Mouse (Mus musculus): ENCODE results near the gene Ptprm. TPM values are rescaled to one million over a fixed set of nuclear protein-coding genes. Genes with fewer than 3 reads are reported as not detected.

The Ptprm gene
- polyA plus RNA-seq, 2 experiments = 15.8 to 21.8 TPM

DNA sequence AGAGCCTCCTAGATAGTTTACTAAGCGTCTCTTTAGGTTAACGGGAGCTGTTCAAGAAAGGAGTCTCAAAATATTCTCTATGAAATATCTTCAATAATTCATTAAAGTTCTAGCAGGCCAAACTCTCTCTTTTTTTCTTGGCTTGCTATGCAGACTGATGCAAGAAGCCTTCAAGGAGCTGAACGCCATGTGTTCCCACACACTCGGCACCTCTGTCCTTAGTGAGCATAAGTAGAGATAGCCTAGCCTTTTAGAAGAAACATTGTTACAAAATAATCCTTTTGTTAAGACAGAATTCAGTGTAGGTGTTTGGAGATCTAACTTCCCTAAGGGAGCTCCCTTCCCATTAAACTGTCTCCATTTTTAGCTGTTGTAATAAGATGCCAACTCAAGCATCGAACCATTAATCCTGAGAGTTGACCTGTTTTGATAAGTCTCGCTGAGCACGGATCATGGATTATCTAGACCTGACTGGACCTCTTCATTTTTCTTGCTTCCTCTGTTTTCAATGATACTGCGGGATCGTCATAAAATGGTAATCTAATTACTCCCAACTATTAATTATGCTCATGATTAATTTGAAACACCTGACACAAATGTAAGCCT is 85.7 kb downstream of the Ptprm start:
- ATAC-seq (ENCODE audit: low FRiP score, low read depth) (no peak), DNase-seq (ENCODE audit: low spot score) (no peak)
- 79% methylated on average over 9 of the region's 9 CpGs for WGBS
- Histone ChIP-seq H3K4me3 (replicated peaks; ENCODE audit: low read length) (no peak overlapping the region), H3K27ac (replicated peaks; ENCODE audit: low read depth, low read length) (no peak overlapping the region), H3K36me3 (ENCODE audit: control insufficient read depth, insufficient read depth, low read length) (no peaks in the 10 kb centered on the region), H3K27me3 (ENCODE audit: control insufficient read depth, insufficient read depth, low read length) (no peaks in the 10 kb centered on the region), H3K4me1 (ENCODE audit: control insufficient read depth, insufficient read depth, low read length) (no peaks in the 10 kb centered on the region), H3K4me2 (replicated peaks; ENCODE audit: low read depth, low read length, severe bottlenecking) (no peak overlapping the region), H3K9ac (ENCODE audit: low read depth, low read length, severe bottlenecking) (no peak overlapping the region), H3K9me3 (ENCODE audit: control insufficient read depth, low read length) (no peaks in the 10 kb centered on the region)
- no peak for TF ChIP-seq POLR2A (IDR thresholded peaks at IDR 0.05; ENCODE audit: borderline replicate concordance, extremely low read depth, insufficient read depth, insufficient read length)

DNA sequence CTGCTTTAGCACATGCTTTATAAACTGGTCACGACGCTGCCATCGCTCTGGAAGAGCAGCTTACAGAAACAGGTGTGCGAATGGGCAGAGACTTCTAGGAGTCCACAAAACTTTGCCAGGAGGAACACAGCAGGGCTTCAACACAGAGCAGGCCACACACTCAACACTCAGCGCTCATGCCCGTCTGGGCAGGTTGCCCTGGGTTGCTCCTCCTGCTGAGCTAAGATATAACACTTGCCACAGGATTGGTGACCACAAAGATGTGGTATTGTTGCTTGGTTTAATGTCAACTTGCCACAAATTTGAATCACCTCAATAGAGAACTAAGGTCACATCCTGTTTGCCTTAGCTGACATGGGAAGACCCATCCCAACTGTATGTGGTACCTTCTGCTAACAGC is 88.0 kb downstream of the Ptprm start:
- TF ChIP-seq POLR2A (IDR thresholded peaks at IDR 0.05; ENCODE audit: borderline replicate concordance, extremely low read depth, insufficient read depth, insufficient read length) = no peak
- no peak overlapping the region for H3K27ac ChIP-seq (replicated peaks; ENCODE audit: low read depth, low read length)
- no peaks in the 10 kb centered on the region for H3K9me3 ChIP-seq (ENCODE audit: control insufficient read depth, low read length)
- H3K27me3 ChIP-seq (ENCODE audit: control insufficient read depth, insufficient read depth, low read length) = no peaks in the 10 kb centered on the region
- H3K9ac ChIP-seq (ENCODE audit: low read depth, low read length, severe bottlenecking) = no peak overlapping the region
- H3K4me2 ChIP-seq (replicated peaks; ENCODE audit: low read depth, low read length, severe bottlenecking) = no peak overlapping the region
- no peak for DNase-seq (ENCODE audit: low spot score)
- no peaks in the 10 kb centered on the region for H3K4me1 ChIP-seq (ENCODE audit: control insufficient read depth, insufficient read depth, low read length)
- WGBS = 92% methylated on average over 6 of the region's 6 CpGs
- no peak overlapping the region for H3K4me3 ChIP-seq (replicated peaks; ENCODE audit: low read length)
- ATAC-seq (ENCODE audit: low FRiP score, low read depth) = no peak
- no peaks in the 10 kb centered on the region for H3K36me3 ChIP-seq (ENCODE audit: control insufficient read depth, insufficient read depth, low read length)

DNA sequence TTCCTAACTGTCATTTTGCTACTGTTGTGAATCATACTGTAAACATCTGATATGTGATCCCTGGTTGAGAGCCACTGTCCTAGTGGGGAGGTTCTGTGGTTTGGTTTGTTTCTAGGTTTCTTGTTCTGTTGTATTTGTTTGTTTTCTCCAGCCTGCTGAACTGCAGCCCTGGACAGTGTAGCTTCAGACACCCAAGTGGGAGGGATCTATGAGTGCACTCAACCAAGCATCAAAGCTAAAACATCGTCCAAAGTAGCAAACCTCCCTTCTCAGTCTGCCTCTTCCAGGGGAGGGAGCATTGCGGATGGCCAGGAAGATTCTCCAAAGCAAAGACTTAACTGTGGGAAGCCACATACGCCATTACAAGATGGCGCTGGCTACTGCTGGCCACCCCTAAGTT is 88.7 kb downstream of the Ptprm start:
- WGBS = 91% methylated on average over 4 of the region's 4 CpGs
- no peak overlapping the region for H3K27ac ChIP-seq (replicated peaks; ENCODE audit: low read depth, low read length)
- no peak overlapping the region for H3K4me3 ChIP-seq (replicated peaks; ENCODE audit: low read length)
- ATAC-seq (ENCODE audit: low FRiP score, low read depth) = no peak
- H3K4me2 ChIP-seq (replicated peaks; ENCODE audit: low read depth, low read length, severe bottlenecking) = no peak overlapping the region
- H3K27me3 ChIP-seq (ENCODE audit: control insufficient read depth, insufficient read depth, low read length) = no peaks in the 10 kb centered on the region
- TF ChIP-seq POLR2A (IDR thresholded peaks at IDR 0.05; ENCODE audit: borderline replicate concordance, extremely low read depth, insufficient read depth, insufficient read length) = no peak
- H3K9me3 ChIP-seq (ENCODE audit: control insufficient read depth, low read length) = no peaks in the 10 kb centered on the region
- DNase-seq (ENCODE audit: low spot score) = no peak
- H3K9ac ChIP-seq (ENCODE audit: low read depth, low read length, severe bottlenecking) = no peak overlapping the region
- peaks cover under 1% of the 10 kb centered on the region for H3K4me1 ChIP-seq (ENCODE audit: control insufficient read depth, insufficient read depth, low read length)
- H3K36me3 ChIP-seq (ENCODE audit: control insufficient read depth, insufficient read depth, low read length) = no peaks in the 10 kb centered on the region

DNA sequence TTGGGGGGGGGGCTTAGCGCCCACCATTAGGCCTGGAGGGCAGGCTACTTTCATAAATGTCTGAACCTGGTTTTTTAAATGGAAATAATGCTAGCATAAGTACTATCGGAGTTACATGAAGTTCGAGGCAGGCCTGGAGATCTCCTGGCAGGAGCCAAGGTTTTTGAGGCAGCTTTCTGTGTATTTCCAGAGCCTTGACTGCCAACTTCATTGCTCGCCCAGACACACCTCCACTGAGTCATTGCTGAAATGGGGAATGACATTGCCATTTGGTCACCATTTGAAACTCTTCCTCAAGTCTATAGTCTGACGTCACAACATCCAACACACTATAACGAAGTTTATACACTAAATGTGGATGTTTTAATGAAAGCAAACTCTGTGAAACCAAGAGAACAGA is 89.5 kb downstream of the Ptprm start:
- 82% methylated on average over 6 of the region's 6 CpGs for WGBS
- DNase-seq (ENCODE audit: low spot score) (no peak), ATAC-seq (ENCODE audit: low FRiP score, low read depth) (no peak)

DNA sequence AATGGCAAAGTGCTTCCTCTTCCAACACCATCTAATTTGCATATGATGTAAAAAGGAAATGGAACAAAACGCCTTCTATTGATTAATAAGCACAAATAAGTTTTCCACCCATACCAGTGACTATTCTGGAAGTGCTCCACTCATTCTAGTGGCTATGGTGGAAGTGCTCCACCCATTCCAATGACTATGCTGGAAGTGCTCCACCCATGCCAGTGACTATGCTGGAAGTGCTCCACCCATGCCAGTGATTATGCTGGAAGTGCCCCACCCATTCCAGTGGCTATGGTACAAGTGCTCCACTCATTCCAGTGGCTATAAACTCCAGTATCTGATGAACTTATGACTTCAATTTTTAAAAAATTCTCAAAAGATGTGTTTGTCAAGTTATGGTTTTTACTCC is 91.2 kb downstream of the Ptprm start:
- no peak overlapping the region for H3K4me3 ChIP-seq (replicated peaks; ENCODE audit: low read length)
- WGBS = 83% methylated on average over 1 of the region's 1 CpGs
- no peaks in the 10 kb centered on the region for H3K27me3 ChIP-seq (ENCODE audit: control insufficient read depth, insufficient read depth, low read length)
- ATAC-seq (ENCODE audit: low FRiP score, low read depth) (no peak), DNase-seq (ENCODE audit: low spot score) (no peak)
- no peaks in the 10 kb centered on the region for H3K36me3 ChIP-seq (ENCODE audit: control insufficient read depth, insufficient read depth, low read length)
- no peaks in the 10 kb centered on the region for H3K9me3 ChIP-seq (ENCODE audit: control insufficient read depth, low read length)
- H3K27ac ChIP-seq (replicated peaks; ENCODE audit: low read depth, low read length) = no peak overlapping the region
- H3K9ac ChIP-seq (ENCODE audit: low read depth, low read length, severe bottlenecking) = no peak overlapping the region
- peaks cover 8% of the 10 kb centered on the region for H3K4me1 ChIP-seq (ENCODE audit: control insufficient read depth, insufficient read depth, low read length)
- TF ChIP-seq POLR2A (IDR thresholded peaks at IDR 0.05; ENCODE audit: borderline replicate concordance, extremely low read depth, insufficient read depth, insufficient read length) = no peak
- no peak overlapping the region for H3K4me2 ChIP-seq (replicated peaks; ENCODE audit: low read depth, low read length, severe bottlenecking)

More for the DNA sequence above, 89.5 kb downstream of the Ptprm start:
- H3K9ac ChIP-seq (ENCODE audit: low read depth, low read length, severe bottlenecking) = no peak overlapping the region
- peaks cover 8% of the 10 kb centered on the region for H3K4me1 ChIP-seq (ENCODE audit: control insufficient read depth, insufficient read depth, low read length)
- H3K36me3 ChIP-seq (ENCODE audit: control insufficient read depth, insufficient read depth, low read length) = no peaks in the 10 kb centered on the region
- no peaks in the 10 kb centered on the region for H3K27me3 ChIP-seq (ENCODE audit: control insufficient read depth, insufficient read depth, low read length)
- no peak for TF ChIP-seq POLR2A (IDR thresholded peaks at IDR 0.05; ENCODE audit: borderline replicate concordance, extremely low read depth, insufficient read depth, insufficient read length)
- no peak overlapping the region for H3K27ac ChIP-seq (replicated peaks; ENCODE audit: low read depth, low read length)
- H3K9me3 ChIP-seq (ENCODE audit: control insufficient read depth, low read length) = no peaks in the 10 kb centered on the region
- no peak overlapping the region for H3K4me2 ChIP-seq (replicated peaks; ENCODE audit: low read depth, low read length, severe bottlenecking)
- H3K4me3 ChIP-seq (replicated peaks; ENCODE audit: low read length) = no peak overlapping the region

DNA sequence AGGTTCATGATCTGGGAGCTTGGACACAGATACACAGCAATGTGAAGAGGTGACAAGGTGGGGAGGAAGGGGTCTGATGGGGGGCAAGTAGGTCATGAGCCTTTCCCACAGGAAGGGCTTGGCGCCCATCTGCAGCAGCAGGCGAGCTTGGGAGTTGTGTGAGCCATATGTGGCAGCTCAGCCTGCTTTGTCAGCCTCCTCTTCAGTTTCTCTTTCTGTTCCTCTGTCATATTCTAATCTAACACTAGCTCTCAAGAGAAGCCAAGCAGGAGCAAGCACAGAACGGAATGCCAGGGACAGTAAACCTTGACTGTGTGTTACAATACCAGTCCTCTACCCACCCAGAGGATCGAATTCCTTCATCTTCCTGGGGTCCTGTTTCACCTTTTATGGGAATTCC is 94.2 kb downstream of the Ptprm start:
- H3K27ac ChIP-seq (replicated peaks; ENCODE audit: low read depth, low read length) = no peak overlapping the region
- H3K4me2 ChIP-seq (replicated peaks; ENCODE audit: low read depth, low read length, severe bottlenecking) = no peak overlapping the region
- ATAC-seq (ENCODE audit: low FRiP score, low read depth) = no peak
- no peaks in the 10 kb centered on the region for H3K36me3 ChIP-seq (ENCODE audit: control insufficient read depth, insufficient read depth, low read length)
- no peaks in the 10 kb centered on the region for H3K9me3 ChIP-seq (ENCODE audit: control insufficient read depth, low read length)
- no peak for DNase-seq (ENCODE audit: low spot score)
- H3K4me3 ChIP-seq (replicated peaks; ENCODE audit: low read length) = no peak overlapping the region
- WGBS = 60% methylated on average over 4 of the region's 4 CpGs
- peaks cover 8% of the 10 kb centered on the region for H3K4me1 ChIP-seq (ENCODE audit: control insufficient read depth, insufficient read depth, low read length)
- H3K9ac ChIP-seq (ENCODE audit: low read depth, low read length, severe bottlenecking) = no peak overlapping the region
- no peak for TF ChIP-seq POLR2A (IDR thresholded peaks at IDR 0.05; ENCODE audit: borderline replicate concordance, extremely low read depth, insufficient read depth, insufficient read length)
- H3K27me3 ChIP-seq (ENCODE audit: control insufficient read depth, insufficient read depth, low read length) = no peaks in the 10 kb centered on the region

Data from limb, embryonic 14.5 days (tissue).